Mouse (Mus musculus): Measurements from ENCODE around the gene Uckl1. TPM values are rescaled to one million over a fixed set of nuclear protein-coding genes. Genes with fewer than 3 reads are reported as not detected.

The Uckl1 gene
- total RNA-seq, 2 experiments from 2014 or later = 54.2 to 63.3 TPM

GRCm38 (mm10) chr2:181573961-181574360 lies 10.7 kb downstream of the Uckl1 start:
- DNase-seq (ENCODE audit: low spot score in 2 of 2) = no peak

- no peak for DNase-seq (ENCODE audit: low spot score in 2 of 2)
Measured at GRCm38 (mm10) chr2:181572921-181573920, 11.5 kb downstream of the Uckl1 start.

GRCm38 (mm10) chr2:181571941-181572670 lies 12.6 kb downstream of the Uckl1 start:
- DNase-seq (ENCODE audit: low spot score in 2 of 2) = no peak

- DNase-seq (ENCODE audit: low spot score in 2 of 2) = peak in 1 of 2 experiments; percentile 58
Measured at GRCm38 (mm10) chr2:181570921-181571595, 13.6 kb downstream of the Uckl1 start.

GRCm38 (mm10) chr2:181570375-181570774 lies 14.3 kb downstream of the Uckl1 start:
- no peak for DNase-seq (ENCODE audit: low spot score in 2 of 2)

GRCm38 (mm10) chr2:181569856-181570255 lies 14.8 kb downstream of the Uckl1 start:
- DNase-seq (ENCODE audit: low spot score in 2 of 2) = no peak

- no peak for DNase-seq (ENCODE audit: low spot score in 2 of 2)
Measured at GRCm38 (mm10) chr2:181568272-181569008, 16.3 kb downstream of the Uckl1 start.

GRCm38 (mm10) chr2:181567338-181567737 lies 17.4 kb downstream of the Uckl1 start:
- DNase-seq (ENCODE audit: low spot score in 2 of 2) = no peak

- no peak for DNase-seq (ENCODE audit: low spot score in 2 of 2)
Measured at GRCm38 (mm10) chr2:181553772-181554171, 30.9 kb downstream of the Uckl1 start.

GRCm38 (mm10) chr2:181550233-181550632 lies 34.5 kb downstream of the Uckl1 start:
- no peak for DNase-seq (ENCODE audit: low spot score in 2 of 2)

- no peak for DNase-seq (ENCODE audit: low spot score in 2 of 2)
Measured at GRCm38 (mm10) chr2:181548682-181549081, 36.0 kb downstream of the Uckl1 start.

GRCm38 (mm10) chr2:181548227-181548626 lies 36.5 kb downstream of the Uckl1 start:
- DNase-seq (ENCODE audit: low spot score in 2 of 2) = no peak

GRCm38 (mm10) chr2:181546142-181546541 lies 38.5 kb downstream of the Uckl1 start:
- DNase-seq (ENCODE audit: low spot score in 2 of 2) = no peak

- no peak for DNase-seq (ENCODE audit: low spot score in 2 of 2)
Measured at GRCm38 (mm10) chr2:181541761-181542380, 42.8 kb downstream of the Uckl1 start.

GRCm38 (mm10) chr2:181537444-181538047 lies 47.1 kb downstream of the Uckl1 start:
- peak; percentile 65 for DNase-seq (ENCODE audit: low spot score in 2 of 2)

- DNase-seq (ENCODE audit: low spot score in 2 of 2) = no peak
Measured at GRCm38 (mm10) chr2:181536410-181536809, 48.3 kb downstream of the Uckl1 start.

GRCm38 (mm10) chr2:181532589-181532988 lies 52.1 kb downstream of the Uckl1 start:
- DNase-seq (ENCODE audit: low spot score in 2 of 2) = no peak

GRCm38 (mm10) chr2:181529076-181529475 lies 55.6 kb downstream of the Uckl1 start:
- no peak for DNase-seq (ENCODE audit: low spot score in 2 of 2)

GRCm38 (mm10) chr2:181525526-181525925 lies 59.2 kb downstream of the Uckl1 start:
- DNase-seq (ENCODE audit: low spot score in 2 of 2) = no peak

- peak in 1 of 2 experiments; percentile 35 for DNase-seq (ENCODE audit: low spot score in 2 of 2)
Measured at GRCm38 (mm10) chr2:181522811-181523210, 61.9 kb downstream of the Uckl1 start.
